Mouse (Mus musculus) limb, embryonic 13.5 days (tissue): ENCODE data around the gene Adgrg4. TPM values are rescaled to one million over a fixed set of nuclear protein-coding genes. Genes with fewer than 3 reads are reported as not detected.

Experiments used
- ATAC-seq: fragments of 200-750 bp; cut with Nextera tagmentation; 2 replicates; pipeline ENCODE4 v1.8.0; 2017; ENCODE audit warnings: low read depth, moderate number of reproducible peaks, moderate TSS enrichment; ENCODE audit not compliant: low FRiP score
- H3K27ac ChIP-seq: fragments of 300-500 bp; sonication (generic); 2 replicates; pipeline ENCODE4 v1.5.1; 2015; ENCODE audit warnings: inconsistent platforms, mild to moderate bottlenecking, moderate library complexity
- H3K27me3 ChIP-seq: fragments of 300-500 bp; sonication (generic); 2 replicates; pipeline ENCODE4 v1.6.1; 2015; ENCODE audit warnings: mild to moderate bottlenecking, inconsistent platforms
- H3K36me3 ChIP-seq: fragments of 300-500 bp; sonication (generic); 2 replicates; pipeline ENCODE4 v1.6.1; 2015; ENCODE audit warnings: inconsistent platforms, mild to moderate bottlenecking, moderate library complexity
- H3K4me1 ChIP-seq: fragments of 300-500 bp; sonication (generic); 2 replicates; pipeline ENCODE4 v1.6.1; 2015; ENCODE audit warnings: inconsistent platforms
- H3K4me2 ChIP-seq: fragments of 300-500 bp; sonication (generic); replicated peaks from 2 replicates; pipeline ENCODE4 v1.6.1; 2015; ENCODE audit warnings: inconsistent platforms, mild to moderate bottlenecking, moderate library complexity
- H3K4me3 ChIP-seq: fragments of 300-500 bp; sonication (generic); 2 replicates; pipeline ENCODE4 v1.5.1; 2015; ENCODE audit warnings: moderate library complexity, mild to moderate bottlenecking, inconsistent platforms
- H3K9ac ChIP-seq: fragments of 300-500 bp; sonication (generic); 2 replicates; pipeline ENCODE4 v1.6.1; 2015; ENCODE audit warnings: mild to moderate bottlenecking, inconsistent platforms
- H3K9me3 ChIP-seq: fragments of 300-500 bp; sonication (generic); 2 replicates; pipeline ENCODE4 v1.6.1; 2016; ENCODE audit warnings: inconsistent platforms
- WGBS: fragments of 180-500 bp; shearing (Covaris S2); methylation state at CpG from one replicate; pipeline ENCODE4 v1.1.7; 2015; 5-methylcytosine and 5-hydroxymethylcytosine counted together
- polyA plus RNA-seq: library from polyadenylated mRNA; unstranded; fragments of >200 nt; fragmentation: Nextera tagmentation; extraction: Ambion mirVana; gene quantifications from 2 replicates; pipeline ENCODE4 v1.2.1, GENCODE M21; 2015

The Adgrg4 gene
- not detected in 2 replicates for polyA plus RNA-seq

- Histone ChIP-seq H3K27ac (no peak within 1 kb of the TSS), H3K4me1 (no peaks in the 10 kb centered on the region), H3K9ac (no peak within 1 kb of the TSS), H3K4me3 (no peak within 1 kb of the TSS), H3K4me2 (no peak within 1 kb of the TSS), H3K36me3 (no peaks in the 10 kb centered on the region), H3K9me3 (no peaks in the 10 kb centered on the region), H3K27me3 (no peaks in the 10 kb centered on the region)
- WGBS = 53% methylated on average over 2 of the region's 2 CpGs
- no peak for ATAC-seq
Measured at GRCm38 (mm10) chrX:56869863-56870262, at the start of gene Adgrg4. TSS of gene Adgrg4 (plus strand) at chrX:56870163.

- Histone ChIP-seq H3K4me3 (peak within 1 kb of the TSS; percentile 49), H3K27ac (no peak within 1 kb of the TSS), H3K9ac (peak within 1 kb of the TSS; percentile 51), H3K4me1 (no peaks in the 10 kb centered on the region), H3K36me3 (peaks cover 4% of the 10 kb centered on the region; the same call in 1 of the 2 replicates), H3K27me3 (no peaks in the 10 kb centered on the region), H3K9me3 (no peaks in the 10 kb centered on the region), H3K4me2 (peak within 1 kb of the TSS; percentile 65)
- ATAC-seq = peak; percentile 80
- 20% methylated on average over 35 of the region's 35 CpGs for WGBS
Measured at GRCm38 (mm10) chrX:56821765-56822603, 48.0 kb upstream of the Adgrg4 start, which contains the start of gene Map7d3. TSS of gene Map7d3 (minus strand) at chrX:56822326.

- Histone ChIP-seq H3K4me2 (no peak overlapping the region), H3K27me3 (no peaks in the 10 kb centered on the region), H3K4me3 (no peak overlapping the region), H3K4me1 (no peaks in the 10 kb centered on the region), H3K9ac (no peak overlapping the region), H3K27ac (no peak overlapping the region), H3K9me3 (no peaks in the 10 kb centered on the region), H3K36me3 (no peaks in the 10 kb centered on the region)
- ATAC-seq = no peak
- WGBS = 76% methylated on average over 6 of the region's 6 CpGs
Measured at GRCm38 (mm10) chrX:56827492-56827891, 42.5 kb upstream of the Adgrg4 start.

GRCm38 (mm10) chrX:56835842-56836241 lies 34.1 kb upstream of the Adgrg4 start:
- Histone ChIP-seq H3K9me3 (no peaks in the 10 kb centered on the region), H3K4me1 (no peaks in the 10 kb centered on the region), H3K9ac (no peak overlapping the region), H3K27ac (no peak overlapping the region), H3K4me3 (no peak overlapping the region), H3K4me2 (no peak overlapping the region), H3K27me3 (no peaks in the 10 kb centered on the region), H3K36me3 (no peaks in the 10 kb centered on the region)
- WGBS = 85% methylated on average over 6 of the region's 6 CpGs
- ATAC-seq = no peak

GRCm38 (mm10) chrX:56839369-56839768 lies 30.6 kb upstream of the Adgrg4 start:
- ATAC-seq = no peak
- H3K4me3 ChIP-seq = no peak overlapping the region
- H3K36me3 ChIP-seq = no peaks in the 10 kb centered on the region
- no peak overlapping the region for H3K9ac ChIP-seq
- no peaks in the 10 kb centered on the region for H3K4me1 ChIP-seq
- no peaks in the 10 kb centered on the region for H3K9me3 ChIP-seq
- H3K27me3 ChIP-seq = no peaks in the 10 kb centered on the region
- no peak overlapping the region for H3K27ac ChIP-seq
- no peak overlapping the region for H3K4me2 ChIP-seq

GRCm38 (mm10) chrX:56841255-56841654 lies 28.7 kb upstream of the Adgrg4 start:
- no peak for ATAC-seq
- WGBS = 70% methylated on average over 5 of the region's 5 CpGs
- Histone ChIP-seq H3K27me3 (no peaks in the 10 kb centered on the region), H3K36me3 (no peaks in the 10 kb centered on the region), H3K4me2 (no peak overlapping the region), H3K9ac (no peak overlapping the region), H3K9me3 (no peaks in the 10 kb centered on the region), H3K27ac (no peak overlapping the region), H3K4me1 (no peaks in the 10 kb centered on the region), H3K4me3 (no peak overlapping the region)

- no peak overlapping the region for H3K9ac ChIP-seq
- H3K9me3 ChIP-seq = no peaks in the 10 kb centered on the region
- 83% methylated on average over 2 of the region's 2 CpGs for WGBS
- ATAC-seq = no peak
- H3K27me3 ChIP-seq = no peaks in the 10 kb centered on the region
- H3K4me1 ChIP-seq = no peaks in the 10 kb centered on the region
- H3K36me3 ChIP-seq = no peaks in the 10 kb centered on the region
- no peak overlapping the region for H3K27ac ChIP-seq
- no peak overlapping the region for H3K4me2 ChIP-seq
- H3K4me3 ChIP-seq = no peak overlapping the region
Measured at GRCm38 (mm10) chrX:57012891-57013290, 142.9 kb downstream of the Adgrg4 start.

GRCm38 (mm10) chrX:57042774-57043173 lies 172.8 kb downstream of the Adgrg4 start, which contains the start of gene Brs3:
TSS of gene Brs3 (plus strand) at chrX:57043074.
- no peak for ATAC-seq
- Histone ChIP-seq H3K9ac (no peak within 1 kb of the TSS), H3K27me3 (no peaks in the 10 kb centered on the region), H3K36me3 (no peaks in the 10 kb centered on the region), H3K4me3 (no peak within 1 kb of the TSS), H3K4me2 (no peak within 1 kb of the TSS), H3K27ac (no peak within 1 kb of the TSS), H3K4me1 (no peaks in the 10 kb centered on the region), H3K9me3 (no peaks in the 10 kb centered on the region)
- 87% methylated on average over 5 of the region's 5 CpGs for WGBS

GRCm38 (mm10) chrX:57043869-57044268 lies 173.9 kb downstream of the Adgrg4 start:
- WGBS = 83% methylated on average over 6 of the region's 6 CpGs
- Histone ChIP-seq H3K4me1 (no peaks in the 10 kb centered on the region), H3K4me2 (no peak overlapping the region), H3K27ac (no peak overlapping the region), H3K4me3 (no peak overlapping the region), H3K9me3 (no peaks in the 10 kb centered on the region), H3K36me3 (no peaks in the 10 kb centered on the region), H3K9ac (no peak overlapping the region), H3K27me3 (no peaks in the 10 kb centered on the region)
- no peak for ATAC-seq

Other genes starting within 250 kb of the Adgrg4 start
- 84.3 and 89.6 TPM in 2 replicates for gene Fhl1, start 138.4 kb upstream of the Adgrg4 start, polyA plus RNA-seq
- gene Map7d3, start 47.8 kb upstream of the Adgrg4 start, polyA plus RNA-seq = 3.7 and 4.3 TPM in 2 replicates
- not detected in 2 replicates for gene Brs3, start 172.9 kb downstream of the Adgrg4 start, polyA plus RNA-seq
- gene Htatsf1, start 183.4 kb downstream of the Adgrg4 start, polyA plus RNA-seq = 89.8 and 91.4 TPM in 2 replicates
- gene Vgll1, start 217.9 kb downstream of the Adgrg4 start, polyA plus RNA-seq = 0.69 and 0.70 TPM in 2 replicates